Mouse (Mus musculus) gastrocnemius, postnatal 14 days (tissue): ENCODE data around the gene Tm6sf1. TPM values are rescaled to one million over a fixed set of nuclear protein-coding genes. Genes with fewer than 3 reads are reported as not detected.

Experiments
- DNase-seq: peaks from one replicate; pipeline ENCODE4 v3.0.0; 2021; ENCODE audit warnings: mixed read lengths
- intact Hi-C: fragments of 180-260 bp; cut with DNase I; formaldehyde crosslinking; loops from one replicate; pipeline ENCODE4 v1.15.1; 2025; ENCODE audit warnings: low total_unique reads
- total RNA-seq, 2 experiments: library from RNA; stranded (reverse); gene quantifications; 2 replicates each; pipeline ENCODE4 v1.2.3; 2021

The Tm6sf1 gene
- total RNA-seq, 2 experiments from 2014 or later: 32.9 to 43.5 TPM

DNA sequence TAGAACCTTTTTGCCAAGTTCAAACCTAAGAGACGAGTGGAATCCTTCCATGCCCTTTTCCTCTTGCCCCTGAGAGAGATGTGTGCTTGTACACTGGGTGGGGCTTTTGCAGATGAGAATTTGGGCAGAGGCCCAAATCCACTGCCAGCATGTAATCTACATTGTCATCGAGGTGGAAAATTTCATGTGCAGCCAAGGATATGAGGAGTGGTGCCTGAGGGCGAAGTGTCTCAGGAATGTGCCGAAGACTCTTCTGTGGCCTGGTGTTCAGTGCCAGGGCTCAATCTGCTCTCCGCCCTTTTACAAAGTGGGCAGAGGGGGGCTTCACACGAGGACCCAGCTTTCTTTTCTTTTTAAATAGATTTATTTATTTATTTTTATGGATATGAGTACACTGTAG, 15.8 kb downstream of the Tm6sf1 start:
- DNase-seq: no peak
- intact Hi-C loops: no loop called here

GRCm38 (mm10) chr7:81875372-81875771, 16.6 kb downstream of the Tm6sf1 start:
- DNase-seq: no peak

DNA sequence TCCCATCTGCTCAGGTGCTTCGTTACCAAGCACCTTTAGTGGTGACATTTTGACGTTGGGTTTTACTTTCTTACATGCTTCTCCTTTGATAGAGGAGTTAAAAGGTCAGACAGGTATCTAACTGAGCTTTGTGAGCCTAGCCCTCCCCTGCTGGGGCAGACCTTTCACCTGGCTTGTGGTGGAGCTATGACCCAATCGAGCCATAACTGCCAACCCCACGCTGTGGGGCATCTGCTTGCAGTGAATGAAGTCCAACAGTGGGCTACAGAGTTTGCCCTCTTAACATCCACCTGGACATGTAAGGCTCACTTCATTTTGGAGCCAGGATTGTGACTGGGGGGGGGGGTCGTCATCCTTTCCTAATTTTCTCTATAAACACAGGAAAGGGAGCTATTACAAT, 21.5 kb downstream of the Tm6sf1 start:
- intact Hi-C loops: no loop called here
- DNase-seq: no peak

More at GRCm38 (mm10) chr7:81875372-81875771, 16.6 kb downstream of the Tm6sf1 start:
- intact Hi-C loops: no loop called here

- intact Hi-C loops: no loop called here
- no peak for DNase-seq
Measured at GRCm38 (mm10) chr7:81880797-81881196, 22.0 kb downstream of the Tm6sf1 start.

DNA sequence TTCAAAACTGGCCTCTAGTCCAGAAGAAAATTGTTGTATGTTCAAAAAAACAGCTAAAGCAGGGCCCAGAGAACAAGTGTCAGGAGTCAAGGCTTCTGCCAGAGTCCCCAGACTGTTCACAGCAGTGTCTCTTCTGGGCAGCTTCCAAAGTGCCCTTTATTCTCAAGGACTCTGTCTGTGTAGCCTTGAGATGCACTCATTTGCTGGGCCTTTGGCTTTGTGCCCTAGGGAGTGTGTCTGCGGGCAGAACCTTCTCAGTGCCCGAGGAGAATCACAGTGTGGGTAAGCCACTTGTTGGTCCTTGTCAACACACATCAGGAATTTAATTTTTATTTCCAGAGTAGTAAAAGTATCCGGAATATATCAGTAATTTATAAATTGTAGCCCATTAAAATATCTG, 22.8 kb downstream of the Tm6sf1 start:
- intact Hi-C loops: no loop called here
- no peak for DNase-seq

DNA sequence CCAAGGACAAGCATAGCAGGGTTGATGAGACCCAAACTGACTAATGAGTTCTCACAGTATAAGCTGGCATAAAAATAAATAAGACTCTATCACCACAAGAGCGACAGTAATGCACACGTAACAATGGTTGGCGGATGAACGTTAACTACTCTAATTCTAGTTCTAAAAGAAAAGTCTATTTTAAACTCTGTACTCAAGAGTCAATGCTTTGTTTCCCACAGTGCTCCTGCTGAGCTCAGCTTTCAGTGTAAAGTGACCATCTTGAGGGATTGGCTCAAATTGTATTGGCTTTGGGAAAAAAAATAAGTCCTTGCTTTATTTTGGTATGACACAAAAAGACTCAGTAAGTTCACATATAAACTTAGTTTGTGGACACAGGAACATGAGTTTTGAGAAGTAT, 26.3 kb downstream of the Tm6sf1 start:
- intact Hi-C loops: no loop called here
- DNase-seq: no peak

GRCm38 (mm10) chr7:81899361-81899760, 40.6 kb downstream of the Tm6sf1 start:
- DNase-seq: no peak
- intact Hi-C loops: no loop called here

DNA sequence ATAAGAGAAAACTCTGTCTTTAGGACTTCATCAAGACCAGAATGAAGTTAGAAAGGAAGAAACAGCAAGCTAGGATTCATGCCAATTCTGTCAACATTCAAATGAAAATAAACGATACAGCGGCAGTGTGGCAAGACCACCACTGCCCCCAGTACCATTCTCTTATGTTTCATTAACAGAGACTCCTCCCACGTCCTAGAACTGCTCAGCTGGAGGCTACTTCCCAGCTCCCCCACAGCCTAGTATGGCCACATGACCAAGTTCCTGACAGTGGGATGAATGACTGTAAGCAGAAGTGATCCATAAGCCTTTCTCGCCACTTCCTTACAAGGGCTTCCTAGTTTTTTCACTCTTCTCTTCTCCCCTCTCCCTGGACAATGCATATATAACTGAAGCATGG, 45.3 kb downstream of the Tm6sf1 start:
- intact Hi-C loops: no loop called here
- no peak for DNase-seq

DNA sequence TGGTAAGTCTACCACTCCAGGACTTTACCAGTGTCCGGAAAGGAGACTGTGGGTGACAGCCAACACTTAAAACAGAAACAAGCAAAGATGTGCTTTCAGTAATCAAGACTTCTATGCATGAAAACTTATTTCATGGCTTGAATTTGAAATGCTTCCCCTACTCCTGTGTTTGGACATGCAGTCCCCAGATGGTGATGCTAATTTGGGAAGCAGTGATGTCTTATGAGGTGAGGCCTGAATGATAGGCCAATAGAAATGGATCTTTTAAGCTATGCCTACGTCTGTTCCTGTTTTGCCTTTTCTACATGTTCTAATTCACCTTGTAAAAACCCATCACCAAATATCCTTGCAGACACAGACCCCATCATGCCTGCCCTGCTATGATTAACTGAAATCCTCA, 46.1 kb downstream of the Tm6sf1 start:
- intact Hi-C loops: no loop called here
- DNase-seq: no peak

GRCm38 (mm10) chr7:81918316-81918715, 59.5 kb downstream of the Tm6sf1 start:
- intact Hi-C loops: no loop called here
- no peak for DNase-seq

- no peak for DNase-seq
- intact Hi-C loops: no loop called here
Measured at GRCm38 (mm10) chr7:81920314-81920713, 61.5 kb downstream of the Tm6sf1 start.

DNA sequence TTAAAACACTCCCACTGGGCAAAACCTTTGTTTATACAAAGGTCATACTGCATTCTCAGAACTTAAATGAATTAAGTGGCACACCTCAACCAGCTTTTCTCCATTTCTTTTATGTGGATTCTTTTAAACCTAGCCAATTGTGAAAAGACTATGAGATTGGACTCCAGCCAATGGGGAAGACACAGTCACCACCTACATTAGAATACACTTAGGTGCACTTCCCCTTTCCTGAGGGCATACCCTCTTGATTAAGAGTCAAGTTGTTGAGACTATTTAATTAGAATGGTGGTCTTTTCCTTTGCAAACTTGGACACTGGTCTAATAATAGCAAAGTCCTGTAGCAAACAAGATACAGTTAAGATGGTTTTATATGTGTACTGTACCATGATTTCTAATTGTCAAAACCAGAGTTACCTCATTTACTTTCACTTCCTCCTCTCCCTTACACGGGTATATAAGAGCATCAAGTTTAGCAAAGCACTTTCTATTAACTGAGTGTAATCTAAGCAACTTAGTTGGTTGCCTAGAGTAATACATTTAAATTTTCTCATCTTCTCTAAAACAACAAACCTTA, 62.7 kb downstream of the Tm6sf1 start:
- intact Hi-C loops: no loop called here
- no peak for DNase-seq

GRCm38 (mm10) chr7:81928998-81929397, 70.2 kb downstream of the Tm6sf1 start:
- intact Hi-C loops: no loop called here
- DNase-seq: no peak

- no peak for DNase-seq
- intact Hi-C loops: no loop called here
Measured at GRCm38 (mm10) chr7:81932521-81933045, 73.8 kb downstream of the Tm6sf1 start.

DNA sequence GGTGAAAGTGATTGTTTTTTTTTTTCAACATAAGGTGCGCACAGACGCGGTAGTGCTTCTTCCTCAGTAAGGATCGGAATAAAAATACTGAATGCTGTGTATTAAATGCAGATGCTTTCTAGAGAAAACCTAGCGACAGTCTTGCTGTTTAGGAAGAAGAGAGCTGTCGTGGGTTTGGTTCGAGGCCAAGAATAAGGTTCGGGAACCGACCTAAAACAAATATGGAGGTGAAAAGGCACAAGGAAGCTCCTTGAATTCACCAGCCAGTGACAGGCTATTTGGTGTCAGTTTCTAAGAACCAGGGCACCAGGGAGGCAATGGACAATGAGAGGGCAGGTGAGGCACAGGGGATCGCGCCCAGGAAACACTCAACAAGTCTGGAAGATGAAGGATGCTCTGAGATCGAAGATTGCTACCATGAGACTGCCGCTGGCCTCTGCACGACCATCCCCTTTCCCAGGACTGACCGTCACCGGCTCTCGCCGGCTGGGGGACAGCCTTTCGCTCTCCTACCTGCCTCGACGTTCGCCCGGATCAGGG, 74.3 kb downstream of the Tm6sf1 start:
- intact Hi-C loops: no loop called here
- DNase-seq: no peak

- DNase-seq: peak; percentile 75
- intact Hi-C loops: no loop called here
Measured at GRCm38 (mm10) chr7:81933601-81934266, 74.9 kb downstream of the Tm6sf1 start.

Other genes with a start within 250 kb of the Tm6sf1 start
- gene Homer2, start 151.5 kb upstream of the Tm6sf1 start, total RNA-seq: 10 to 100 TPM; 25.5 to 34.3 TPM
- gene Ramac, start 96.1 kb upstream of the Tm6sf1 start, total RNA-seq: 10 to 100 TPM; 21.6 to 22.2 TPM
- 10 to 100 TPM; 16.2 to 22.0 TPM for gene 3110040N11Rik, start 69.5 kb upstream of the Tm6sf1 start, total RNA-seq
- 100 to 1,000 TPM; 183 to 206 TPM for gene Btbd1, start 29.6 kb upstream of the Tm6sf1 start, total RNA-seq
- not detected for gene Gm10160, start 3.2 kb upstream of the Tm6sf1 start, total RNA-seq
- 1 to 10 TPM; 3.7 to 4.3 TPM for gene Hdgfl3, start 75.5 kb downstream of the Tm6sf1 start, total RNA-seq
- gene Bnc1, start 133.3 kb downstream of the Tm6sf1 start, total RNA-seq: not detected